Mouse (Mus musculus) adrenal gland, adult (tissue): Measurements from ENCODE around the gene 1700016K19Rik.

Source experiments
- DNase-seq, 2 experiments: peaks; one replicate each; pipeline ENCODE4 v3.0.0; 2022 to 2023; ENCODE audit warnings: low spot score in 1 of 2; ENCODE audit not compliant: inconsistent age in 2 of 2

Gene 1700016K19Rik

DNA sequence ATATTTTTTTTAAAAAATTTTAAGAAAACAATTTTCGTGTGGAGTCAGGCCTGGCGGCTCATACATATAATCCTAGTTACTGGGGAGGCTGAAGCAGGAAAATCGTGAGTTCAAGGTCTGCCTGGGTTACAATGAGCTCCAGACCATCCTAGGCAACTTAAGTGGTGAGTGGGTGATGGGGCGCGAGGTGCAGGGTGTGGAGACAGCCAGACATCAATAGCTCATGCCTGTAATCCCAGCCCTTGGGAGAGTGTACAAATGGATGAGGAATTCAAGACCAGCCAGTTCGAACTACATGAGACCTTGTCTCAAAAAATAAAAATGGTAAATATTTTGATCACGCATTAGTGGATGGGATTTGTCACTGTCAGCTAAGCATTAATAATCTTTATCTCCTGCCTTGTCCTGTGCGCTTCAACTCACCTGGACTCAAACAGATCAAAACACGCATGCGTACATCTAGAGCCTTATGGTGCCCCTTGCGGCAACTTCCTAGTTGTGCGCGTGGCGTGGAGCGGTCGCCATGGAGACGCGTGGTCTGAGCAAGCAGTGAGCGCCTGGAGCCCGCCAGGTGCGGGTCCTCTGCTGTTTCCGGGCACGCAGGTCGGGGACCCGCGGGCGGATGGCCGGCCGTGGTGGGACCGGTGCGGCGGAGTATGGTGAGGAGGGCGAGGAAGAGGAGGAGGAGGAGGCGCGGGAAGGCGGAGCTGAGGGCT lies at the start of gene 1700016K19Rik:
Gene 1700016K19Rik, plus strand, starts transcription at position 473 of the 716 bp plus-strand sequence.
- peak; percentile 82 to 92 for DNase-seq

DNA sequence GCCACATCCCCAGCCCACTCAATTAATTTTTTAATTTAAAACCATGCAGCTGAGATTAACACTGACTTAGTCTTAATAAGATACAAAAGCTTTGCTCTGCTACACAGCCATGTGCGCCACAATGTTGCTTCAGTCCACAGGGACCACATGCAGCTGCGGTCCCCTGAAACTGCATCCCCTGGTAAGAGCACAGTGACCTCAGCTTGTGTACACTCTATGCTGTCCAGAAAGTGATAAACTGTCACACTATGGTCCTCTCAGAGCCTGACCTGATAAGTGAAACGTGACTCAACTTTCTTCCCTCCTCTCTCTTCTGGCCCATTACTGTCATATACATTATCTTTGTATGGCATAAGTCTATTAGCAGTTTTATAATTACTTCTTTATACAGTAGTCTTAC lies 49.3 kb upstream of the 1700016K19Rik start:
- no peak for DNase-seq

GRCm38 (mm10) chr11:75951895-75952294 lies 47.8 kb upstream of the 1700016K19Rik start:
- DNase-seq = no peak

- DNase-seq = peak; percentile 75 to 89
Observed at GRCm38 (mm10) chr11:75954896-75955295, 44.8 kb upstream of the 1700016K19Rik start.

GRCm38 (mm10) chr11:75956651-75957050 lies 43.1 kb upstream of the 1700016K19Rik start:
- DNase-seq = peak in 1 of 2 experiments; percentile 24

- DNase-seq = peak in 1 of 2 experiments; percentile 20
Observed at GRCm38 (mm10) chr11:75957124-75957832, 42.4 kb upstream of the 1700016K19Rik start.

DNA sequence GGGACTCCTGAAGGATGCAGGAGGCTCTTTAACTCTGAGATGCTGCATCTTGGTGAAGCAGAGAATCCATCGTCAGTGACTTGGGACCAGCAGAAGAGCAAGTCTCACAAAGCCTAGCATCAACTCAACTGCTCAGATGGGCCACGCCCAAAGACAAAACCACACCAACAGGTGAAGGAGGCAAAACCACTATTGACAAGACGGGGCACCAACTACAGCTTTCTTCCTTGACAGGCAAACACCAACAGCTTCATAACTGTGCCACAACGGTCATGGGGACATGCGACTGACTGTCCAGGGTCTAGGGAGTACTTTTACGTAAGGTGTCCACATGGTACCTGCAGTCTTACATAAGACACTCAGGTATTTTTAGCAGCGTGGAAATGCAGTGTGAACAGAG lies 37.9 kb upstream of the 1700016K19Rik start:
- peak in 1 of 2 experiments; percentile 29 for DNase-seq

DNA sequence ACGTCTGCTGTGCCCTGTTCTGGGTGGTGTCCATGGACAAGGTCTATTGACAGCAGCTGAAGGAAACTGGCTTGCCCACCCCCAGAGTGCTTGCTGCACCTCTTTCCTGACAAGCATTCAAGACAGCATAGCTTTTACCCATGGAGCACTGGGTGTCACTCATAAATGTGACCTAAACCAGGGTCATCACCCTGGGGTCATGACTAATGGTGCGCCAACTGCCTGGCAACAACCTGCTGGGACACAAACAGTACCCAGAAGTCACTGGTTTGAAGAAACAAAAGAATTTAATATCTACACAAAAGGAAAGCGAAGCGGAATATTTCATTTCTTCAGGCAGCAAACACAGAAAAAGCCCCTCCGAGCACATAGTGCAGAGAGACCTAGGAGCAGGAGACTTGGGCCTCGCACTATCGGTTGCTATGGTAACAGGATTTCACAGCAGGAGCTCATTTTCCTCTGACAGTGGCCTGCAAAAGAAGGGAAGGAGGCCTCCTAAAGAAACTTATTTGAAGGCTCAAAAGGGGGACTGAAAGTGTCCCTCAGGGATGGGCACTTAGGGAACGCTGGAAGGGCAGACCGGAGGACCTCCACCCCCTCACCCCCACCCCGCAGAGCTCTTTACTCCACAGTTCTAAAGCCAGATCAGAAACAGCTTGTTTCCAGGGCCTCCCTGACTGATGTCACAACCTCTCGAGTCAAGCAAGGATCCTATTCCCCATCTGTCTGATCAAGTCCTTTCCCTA lies 35.8 kb upstream of the 1700016K19Rik start:
- DNase-seq = peak; percentile 57 to 81

DNA sequence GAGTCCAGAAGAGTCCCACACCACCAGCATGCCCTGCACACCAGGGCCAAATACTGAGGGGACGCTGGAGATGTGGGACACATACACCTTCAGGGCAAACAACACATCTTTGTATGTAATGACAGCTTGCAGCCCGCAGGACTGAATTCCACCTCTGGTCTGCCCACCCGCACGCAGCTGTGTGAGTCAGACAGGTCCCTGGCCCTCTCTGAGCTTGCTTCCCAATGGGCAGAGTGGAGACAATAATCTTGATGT lies 35.3 kb upstream of the 1700016K19Rik start:
- DNase-seq = no peak

DNA sequence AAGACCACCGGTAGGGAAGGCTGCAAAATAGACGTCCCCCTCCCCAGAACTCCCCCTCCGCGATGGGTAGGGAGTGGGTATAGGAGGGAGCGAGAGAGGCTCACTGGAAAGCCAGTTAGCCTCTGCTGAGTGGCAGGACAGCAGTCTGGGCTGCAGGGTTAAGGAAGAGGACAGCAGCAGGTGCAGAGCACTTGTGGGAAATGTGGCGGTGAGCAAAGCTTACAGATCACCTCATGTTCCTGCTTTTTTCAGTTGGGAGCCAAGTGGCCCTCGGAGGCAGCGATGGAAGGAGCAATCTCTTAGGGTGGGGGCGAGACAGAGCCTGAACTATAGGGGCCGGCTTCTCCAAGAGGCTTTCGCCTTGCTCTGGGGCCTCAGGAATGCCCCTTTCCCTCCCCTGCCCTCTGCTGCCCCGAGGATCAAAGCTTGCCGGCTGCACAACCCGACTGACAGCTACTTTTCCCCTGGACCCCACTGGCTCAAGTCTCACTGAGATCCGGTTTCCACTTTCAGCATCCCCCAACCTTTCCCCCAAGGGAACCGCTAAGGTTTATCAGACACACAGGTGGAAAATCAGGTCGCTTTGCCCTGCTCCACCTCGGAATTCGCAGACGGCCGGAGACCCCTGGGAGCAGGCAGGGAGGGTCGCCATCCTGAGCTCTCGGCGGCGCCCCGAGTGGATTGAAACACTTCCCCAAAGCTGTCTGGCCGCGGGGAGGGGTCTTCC lies 33.9 kb upstream of the 1700016K19Rik start:
- DNase-seq = peak in 1 of 2 experiments; percentile 54

- peak; percentile 94 to 97 for DNase-seq
Observed at GRCm38 (mm10) chr11:75966401-75967372, 33.0 kb upstream of the 1700016K19Rik start.

DNA sequence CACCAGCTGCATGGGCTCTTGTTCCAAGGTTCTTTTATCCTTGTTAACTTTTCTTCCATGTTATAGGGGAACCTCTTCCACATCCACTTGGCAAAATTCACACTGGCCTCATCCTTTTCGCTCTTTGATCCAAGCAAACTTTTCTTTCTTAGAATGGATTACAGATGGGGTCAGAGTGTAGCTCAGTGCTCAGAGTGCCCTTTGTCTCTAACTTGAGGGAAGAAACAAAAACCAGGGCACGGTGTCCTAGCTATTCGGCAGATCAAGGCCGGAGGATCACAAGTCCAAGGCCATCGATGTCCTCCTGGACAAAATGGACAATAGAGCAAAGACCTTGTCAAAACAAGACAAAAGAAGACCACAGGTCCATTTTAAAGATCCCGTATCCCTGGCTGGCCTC lies 31.0 kb upstream of the 1700016K19Rik start:
- no peak for DNase-seq

GRCm38 (mm10) chr11:75970629-75971028 lies 29.1 kb upstream of the 1700016K19Rik start:
- no peak for DNase-seq

DNA sequence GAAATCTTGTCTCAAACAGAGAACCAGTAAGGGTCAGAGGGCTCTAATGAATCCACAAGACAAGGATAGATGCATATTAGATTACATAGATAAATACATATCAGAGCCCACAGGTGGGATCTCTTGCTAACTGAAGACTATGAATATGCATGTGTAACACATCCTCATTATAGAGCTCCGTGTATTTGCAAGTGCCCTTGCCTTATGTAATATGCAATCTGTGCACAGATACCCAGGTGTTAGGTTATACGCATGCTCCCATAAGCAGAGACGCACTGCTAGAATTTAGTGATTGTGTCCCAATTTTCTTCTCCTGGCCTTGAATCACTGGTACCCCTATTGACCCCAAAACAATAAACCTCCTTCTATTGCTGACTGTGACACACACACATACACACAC lies 27.5 kb upstream of the 1700016K19Rik start:
- no peak for DNase-seq

- no peak for DNase-seq
Observed at GRCm38 (mm10) chr11:75972916-75973567, 26.7 kb upstream of the 1700016K19Rik start.

GRCm38 (mm10) chr11:75973988-75974387 lies 25.7 kb upstream of the 1700016K19Rik start:
- no peak for DNase-seq

DNA sequence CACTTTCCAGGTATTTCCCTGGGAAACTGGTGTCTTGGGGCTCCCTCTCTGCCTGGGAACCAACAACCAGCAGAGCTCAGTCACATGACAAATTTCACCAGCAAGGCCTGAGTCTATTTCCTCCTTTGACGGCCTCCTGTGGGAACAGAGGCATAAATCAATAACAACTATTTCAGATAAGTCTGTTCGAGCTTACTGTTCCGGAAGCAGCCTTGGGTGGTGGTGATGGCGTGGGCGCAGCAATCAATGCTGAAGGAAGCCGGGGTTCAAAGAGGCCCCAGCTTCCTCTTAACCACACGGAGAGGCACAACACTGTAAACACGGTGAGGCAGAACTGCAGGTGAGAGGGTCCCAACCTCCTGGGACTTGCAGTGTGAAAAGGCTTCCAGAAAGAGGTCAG lies 23.0 kb upstream of the 1700016K19Rik start:
- peak; percentile 42 to 59 for DNase-seq

GRCm38 (mm10) chr11:75978051-75978450 lies 21.7 kb upstream of the 1700016K19Rik start:
- no peak for DNase-seq

DNA sequence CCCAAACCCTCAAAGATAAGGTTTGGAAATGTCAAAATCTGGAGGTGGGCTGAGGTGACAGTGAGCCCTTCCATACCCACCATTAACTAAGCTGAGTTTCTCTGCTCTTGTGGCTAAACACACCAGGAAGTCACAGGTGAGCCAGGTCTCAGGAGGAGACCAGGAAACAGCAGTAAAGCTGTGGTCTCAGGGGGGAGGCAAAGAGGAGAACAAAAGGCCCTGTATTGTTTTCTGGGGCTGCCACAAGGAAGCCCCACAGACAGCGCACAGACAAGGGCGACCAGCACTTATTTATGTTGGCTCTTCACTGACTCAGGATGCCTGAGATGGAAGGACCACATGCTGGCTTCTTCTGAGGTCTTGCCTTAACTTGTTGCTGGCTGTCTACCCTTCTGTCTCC lies 19.3 kb upstream of the 1700016K19Rik start:
- no peak for DNase-seq

- DNase-seq = no peak
Observed at GRCm38 (mm10) chr11:75983194-75983593, 16.5 kb upstream of the 1700016K19Rik start.
